Mouse (Mus musculus) hindbrain, embryonic 11.5 days (tissue): Measurements from ENCODE around the gene D17H6S53E. TPM values are rescaled to one million over a fixed set of nuclear protein-coding genes. Genes with fewer than 3 reads are reported as not detected.

Source experiments
- ATAC-seq: fragments of 200-750 bp; cut with Nextera tagmentation; 2 replicates; pipeline ENCODE4 v1.8.0; 2017; ENCODE audit warnings: mild to moderate bottlenecking, moderate TSS enrichment, moderate library complexity; ENCODE audit not compliant: low FRiP score
- DNase-seq: peaks from one replicate; pipeline ENCODE4 v3.0.0-alpha.2; 2015; ENCODE audit warnings: low spot score
- H3K27ac ChIP-seq: fragments of 300-500 bp; sonication (generic); 2 replicates; pipeline ENCODE4 v1.5.1; 2014; ENCODE audit warnings: mild to moderate bottlenecking, low read depth, low read length
- H3K27me3 ChIP-seq: fragments of 300-500 bp; sonication (generic); 2 replicates; pipeline ENCODE4 v1.6.1; 2014; ENCODE audit warnings: mild to moderate bottlenecking, low read length, moderate library complexity, mixed read lengths; ENCODE audit not compliant: control insufficient read depth, insufficient read depth
- H3K36me3 ChIP-seq: fragments of 300-500 bp; sonication (generic); 2 replicates; pipeline ENCODE4 v1.6.1; 2014; ENCODE audit warnings: mild to moderate bottlenecking, low read length, moderate library complexity, mixed read lengths; ENCODE audit not compliant: control insufficient read depth, insufficient read depth
- H3K4me1 ChIP-seq: fragments of 300-500 bp; sonication (generic); replicated peaks from 2 replicates; pipeline ENCODE4 v1.6.1; 2014; ENCODE audit warnings: low read length, mixed read lengths; ENCODE audit not compliant: control insufficient read depth, insufficient read depth
- H3K4me2 ChIP-seq: fragments of 300-500 bp; sonication (generic); replicated peaks from 2 replicates; pipeline ENCODE4 v1.6.1; 2014; ENCODE audit warnings: mild to moderate bottlenecking, low read depth, low read length
- H3K4me3 ChIP-seq: fragments of 300-500 bp; sonication (generic); 2 replicates; pipeline ENCODE4 v1.5.1; 2014; ENCODE audit warnings: low read depth, low read length
- H3K9ac ChIP-seq: fragments of 300-500 bp; sonication (generic); 2 replicates; pipeline ENCODE4 v1.6.1; 2014; ENCODE audit warnings: low read depth, low read length
- H3K9me3 ChIP-seq: fragments of 300-500 bp; sonication (generic); 2 replicates; pipeline ENCODE4 v1.6.1; 2016; ENCODE audit warnings: low read length; ENCODE audit not compliant: control insufficient read depth
- WGBS: fragments of 180-500 bp; shearing (Covaris S2); extraction: QIAGEN DNeasy Blood & Tissue Kit; methylation state at CpG from one replicate; pipeline ENCODE4 v1.1.7; 2014; 5-methylcytosine and 5-hydroxymethylcytosine counted together
- polyA plus RNA-seq: library from polyadenylated mRNA; unstranded; fragments of >200 nt; fragmentation: Nextera tagmentation; extraction: Ambion mirVana; gene quantifications from 2 replicates; pipeline ENCODE4 v1.2.1, GENCODE M21; 2014

The D17H6S53E gene
- polyA plus RNA-seq, 1 experiment from 2014 or later, result 9.2 TPM

- WGBS, result 67% methylated on average over 3 of the region's 3 CpGs
- no peak overlapping the region for H3K27ac ChIP-seq
- H3K4me3 ChIP-seq, result no peak overlapping the region
- no peaks in the 10 kb centered on the region for H3K27me3 ChIP-seq
- H3K4me2 ChIP-seq, result no peak overlapping the region
- H3K9ac ChIP-seq, result no peak overlapping the region
- peaks cover 45% of the 10 kb centered on the region for H3K36me3 ChIP-seq
- H3K9me3 ChIP-seq, result no peaks in the 10 kb centered on the region
- ATAC-seq, result no peak
- DNase-seq, result peak; percentile 25
- no peaks in the 10 kb centered on the region for H3K4me1 ChIP-seq
Observed at GRCm38 (mm10) chr17:35147348-35147747, 21.2 kb downstream of the D17H6S53E start.

GRCm38 (mm10) chr17:35147922-35148639, 21.9 kb downstream of the D17H6S53E start:
- Histone ChIP-seq H3K27me3 (no peaks in the 10 kb centered on the region), H3K4me1 (no peaks in the 10 kb centered on the region), H3K27ac (no peak overlapping the region), H3K9me3 (no peaks in the 10 kb centered on the region), H3K9ac (no peak overlapping the region), H3K4me2 (no peak overlapping the region), H3K4me3 (no peak overlapping the region), H3K36me3 (peaks cover 40% of the 10 kb centered on the region)
- WGBS, result 75% methylated on average over 5 of the region's 5 CpGs
- ATAC-seq (no peak), DNase-seq (no peak)

GRCm38 (mm10) chr17:35152121-35152520, 25.9 kb downstream of the D17H6S53E start:
- DNase-seq (no peak), ATAC-seq (no peak)
- WGBS, result 96% methylated on average over 4 of the region's 4 CpGs
- no peak overlapping the region for H3K9ac ChIP-seq
- H3K27me3 ChIP-seq, result no peaks in the 10 kb centered on the region
- no peaks in the 10 kb centered on the region for H3K4me1 ChIP-seq
- H3K9me3 ChIP-seq, result no peaks in the 10 kb centered on the region
- no peak overlapping the region for H3K27ac ChIP-seq
- H3K4me2 ChIP-seq, result no peak overlapping the region
- H3K36me3 ChIP-seq, result peaks cover 61% of the 10 kb centered on the region
- no peak overlapping the region for H3K4me3 ChIP-seq

DNA sequence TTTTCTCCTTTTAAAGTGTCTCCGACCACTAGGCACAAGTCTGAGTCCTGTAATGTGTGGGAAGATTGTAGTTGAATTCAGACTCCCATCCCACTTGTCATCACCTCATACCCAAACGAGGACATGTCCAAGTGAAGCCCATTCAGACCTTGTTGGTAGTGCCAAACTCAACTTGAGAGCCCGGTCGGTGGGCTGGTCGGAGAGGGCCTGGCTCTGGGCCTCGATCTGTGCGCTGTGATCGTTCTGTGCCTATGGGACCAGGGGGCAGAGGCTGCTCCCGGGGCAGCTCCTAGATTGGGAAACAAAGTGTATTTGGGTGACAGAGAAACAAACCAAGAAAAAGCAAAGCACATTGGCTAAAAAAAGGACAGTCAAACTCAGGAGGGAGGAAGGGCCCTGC, 26.9 kb downstream of the D17H6S53E start:
- Histone ChIP-seq H3K27me3 (no peaks in the 10 kb centered on the region), H3K9ac (no peak overlapping the region), H3K4me2 (no peak overlapping the region), H3K9me3 (no peaks in the 10 kb centered on the region), H3K4me1 (no peaks in the 10 kb centered on the region), H3K36me3 (peaks cover 69% of the 10 kb centered on the region), H3K4me3 (no peak overlapping the region), H3K27ac (no peak overlapping the region)
- no peak for ATAC-seq
- DNase-seq, result no peak
- WGBS, result 92% methylated on average over 9 of the region's 9 CpGs

GRCm38 (mm10) chr17:35153931-35154330, 27.8 kb downstream of the D17H6S53E start:
- H3K4me1 ChIP-seq, result no peaks in the 10 kb centered on the region
- no peak overlapping the region for H3K4me2 ChIP-seq
- no peaks in the 10 kb centered on the region for H3K9me3 ChIP-seq
- no peak for DNase-seq
- no peak overlapping the region for H3K9ac ChIP-seq
- H3K36me3 ChIP-seq, result peaks cover 74% of the 10 kb centered on the region
- 80% methylated on average over 4 of the region's 4 CpGs for WGBS
- no peak overlapping the region for H3K27ac ChIP-seq
- H3K27me3 ChIP-seq, result no peaks in the 10 kb centered on the region
- ATAC-seq, result no peak
- no peak overlapping the region for H3K4me3 ChIP-seq

DNA sequence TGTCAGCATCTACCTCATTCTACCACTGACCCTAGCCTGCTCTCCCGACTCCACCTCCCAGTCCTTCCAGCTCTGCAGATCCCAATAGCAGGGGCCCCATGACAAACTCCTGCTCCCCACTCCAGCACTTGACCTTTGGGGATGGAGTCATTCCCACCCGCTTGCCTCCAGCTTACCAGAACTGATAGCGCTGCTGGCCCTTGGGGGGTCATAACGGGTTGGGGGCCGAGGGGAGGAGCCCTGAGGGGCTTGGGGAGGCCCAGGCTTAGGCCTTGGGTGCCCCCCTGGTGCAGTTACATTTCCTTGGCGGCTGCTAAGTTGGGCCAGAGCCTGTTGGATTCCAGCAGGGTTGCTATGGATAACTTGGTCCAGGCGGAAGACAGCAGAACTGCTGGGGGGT, 28.4 kb downstream of the D17H6S53E start:
- ATAC-seq, result no peak
- 83% methylated on average over 7 of the region's 7 CpGs for WGBS

DNA sequence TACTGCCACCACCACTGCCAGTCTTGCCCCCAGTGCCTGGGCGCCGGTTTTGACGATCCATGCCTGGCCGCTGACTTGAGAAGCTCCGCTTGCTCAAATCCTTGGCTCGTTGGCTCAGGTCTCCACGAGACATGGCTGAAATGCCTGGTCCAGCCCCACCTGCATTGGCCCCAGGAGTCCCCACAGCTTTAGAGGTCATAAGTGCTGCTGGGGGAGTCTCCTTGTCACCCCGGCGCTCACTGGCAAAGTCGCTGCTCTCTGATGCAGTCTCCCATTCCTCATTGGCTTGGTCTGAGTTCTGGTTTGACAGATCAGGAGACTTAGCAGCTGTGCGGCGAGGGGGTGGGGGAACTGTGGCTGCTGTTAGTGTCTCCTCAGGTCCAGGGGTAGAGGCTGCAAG, 29.3 kb downstream of the D17H6S53E start:
- Histone ChIP-seq H3K4me2 (no peak overlapping the region), H3K9ac (no peak overlapping the region), H3K9me3 (no peaks in the 10 kb centered on the region), H3K27me3 (no peaks in the 10 kb centered on the region), H3K4me1 (no peaks in the 10 kb centered on the region), H3K36me3 (peaks cover 73% of the 10 kb centered on the region), H3K4me3 (no peak overlapping the region), H3K27ac (no peak overlapping the region)
- WGBS, result 92% methylated on average over 12 of the region's 12 CpGs
- no peak for DNase-seq
- ATAC-seq, result no peak

More for the DNA sequence above, 28.4 kb downstream of the D17H6S53E start:
- Histone ChIP-seq H3K4me1 (no peaks in the 10 kb centered on the region), H3K9me3 (no peaks in the 10 kb centered on the region), H3K27me3 (no peaks in the 10 kb centered on the region), H3K9ac (no peak overlapping the region), H3K36me3 (peaks cover 75% of the 10 kb centered on the region), H3K27ac (no peak overlapping the region), H3K4me2 (no peak overlapping the region), H3K4me3 (no peak overlapping the region)
- no peak for DNase-seq

- ATAC-seq (no peak), DNase-seq (no peak)
- Histone ChIP-seq H3K4me1 (no peaks in the 10 kb centered on the region), H3K36me3 (peaks cover 76% of the 10 kb centered on the region), H3K4me3 (no peak overlapping the region), H3K9me3 (no peaks in the 10 kb centered on the region), H3K27me3 (no peaks in the 10 kb centered on the region), H3K4me2 (no peak overlapping the region), H3K9ac (no peak overlapping the region), H3K27ac (no peak overlapping the region)
- WGBS, result 92% methylated on average over 33 of the region's 33 CpGs
Observed at GRCm38 (mm10) chr17:35156461-35157200, 30.5 kb downstream of the D17H6S53E start.

DNA sequence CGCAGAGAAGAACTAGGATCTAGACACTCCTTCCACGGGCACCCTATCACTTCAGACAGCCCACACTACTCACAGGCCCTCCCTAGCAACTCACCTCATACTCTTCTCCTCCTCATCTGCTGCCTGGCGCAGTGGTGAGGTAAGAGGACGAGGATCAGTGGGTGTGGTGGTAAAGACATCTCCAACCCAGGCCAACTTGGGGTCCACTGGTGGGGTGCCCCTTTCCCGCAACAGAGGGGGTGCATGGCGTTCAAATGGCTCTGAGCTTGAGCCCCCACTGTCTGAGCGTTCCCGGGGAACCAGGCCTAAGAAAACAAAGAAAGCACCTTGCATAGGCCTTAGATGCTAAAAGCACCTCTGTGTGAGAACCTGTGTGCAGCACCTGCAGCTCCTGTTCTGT, 31.1 kb downstream of the D17H6S53E start:
- Histone ChIP-seq H3K27ac (no peak overlapping the region), H3K4me3 (no peak overlapping the region), H3K9me3 (no peaks in the 10 kb centered on the region), H3K36me3 (peaks cover 78% of the 10 kb centered on the region), H3K9ac (no peak overlapping the region), H3K27me3 (no peaks in the 10 kb centered on the region), H3K4me1 (no peaks in the 10 kb centered on the region), H3K4me2 (no peak overlapping the region)
- DNase-seq (no peak), ATAC-seq (no peak)
- 95% methylated on average over 8 of the region's 8 CpGs for WGBS
